Mouse (Mus musculus) CH12F3 (cell line): ENCODE measurements around the gene Syt2.

Experiments used
- in situ Hi-C: fragments of 300-500 bp; cut with MboI; formaldehyde crosslinking; loops from 2 replicates; pipeline ENCODE4 v1.14.3; 2020; ENCODE audit warnings: low sequenced_read_pairs

Syt2 gene

GRCm38 (mm10) chr1:134703232-134703631, 56.8 kb downstream of the Syt2 start:
- in situ Hi-C loops: no loop called here

- in situ Hi-C loops: no loop called here
These were observed 58.2 kb downstream of the Syt2 start for GRCm38 (mm10) chr1:134704396-134705306.

- in situ Hi-C loops: no loop called here
These were observed 60.1 kb downstream of the Syt2 start for GRCm38 (mm10) chr1:134706549-134706948.

GRCm38 (mm10) chr1:134707516-134707915, 61.0 kb downstream of the Syt2 start:
- in situ Hi-C loops: no loop called here

- in situ Hi-C loops: no loop called here
These were observed 61.8 kb downstream of the Syt2 start for GRCm38 (mm10) chr1:134708274-134708673.

- in situ Hi-C loops: no loop called here
These were observed 62.4 kb downstream of the Syt2 start for GRCm38 (mm10) chr1:134708801-134709385.

GRCm38 (mm10) chr1:134709411-134710306, 63.2 kb downstream of the Syt2 start:
- in situ Hi-C loops: no loop called here

GRCm38 (mm10) chr1:134711061-134711460, 64.6 kb downstream of the Syt2 start:
- in situ Hi-C loops: no loop called here

GRCm38 (mm10) chr1:134711653-134712052, 65.2 kb downstream of the Syt2 start:
- in situ Hi-C loops: no loop called here

GRCm38 (mm10) chr1:134712781-134713299, 66.4 kb downstream of the Syt2 start:
- in situ Hi-C loops: no loop called here

GRCm38 (mm10) chr1:134713421-134713969, 67.0 kb downstream of the Syt2 start:
- in situ Hi-C loops: no loop called here

- in situ Hi-C loops: no loop called here
These were observed 67.7 kb downstream of the Syt2 start for GRCm38 (mm10) chr1:134714166-134714565.

- in situ Hi-C loops: no loop called here
These were observed 68.6 kb downstream of the Syt2 start for GRCm38 (mm10) chr1:134715092-134715491.

GRCm38 (mm10) chr1:134719718-134720304, 73.3 kb downstream of the Syt2 start:
- in situ Hi-C loops: no loop called here

- in situ Hi-C loops: no loop called here
These were observed 75.0 kb downstream of the Syt2 start for GRCm38 (mm10) chr1:134721486-134721885.

- in situ Hi-C loops: no loop called here
These were observed 76.4 kb downstream of the Syt2 start for GRCm38 (mm10) chr1:134722891-134723290.

- in situ Hi-C loops: no loop called here
These were observed 78.8 kb downstream of the Syt2 start for GRCm38 (mm10) chr1:134725276-134725675.

- in situ Hi-C loops: no loop called here
These were observed 80.0 kb downstream of the Syt2 start for GRCm38 (mm10) chr1:134726480-134726879.

GRCm38 (mm10) chr1:134727256-134727655, 80.8 kb downstream of the Syt2 start:
- in situ Hi-C loops: no loop called here

GRCm38 (mm10) chr1:134733659-134734058, 87.2 kb downstream of the Syt2 start:
- in situ Hi-C loops: no loop called here
